Mouse (Mus musculus) cerebellum, adult 2 months (tissue): ENCODE results near the gene Trim47.

Experiments used
- CTCF ChIP-seq: fragments of 200-500 bp; IDR thresholded peaks from 2 replicates; pipeline ENCODE4 v1.5.1; 2011; ENCODE audit warnings: low read depth, mild to moderate bottlenecking, control low read depth, low read length, moderate library complexity, borderline replicate concordance; ENCODE audit not compliant: insufficient read depth
- POLR2A ChIP-seq: fragments of 200-500 bp; IDR thresholded peaks from 2 replicates; pipeline ENCODE4 v1.6.1; 2011; ENCODE audit warnings: low read length, control low read depth, borderline replicate concordance; ENCODE audit not compliant: insufficient read depth

DNA sequence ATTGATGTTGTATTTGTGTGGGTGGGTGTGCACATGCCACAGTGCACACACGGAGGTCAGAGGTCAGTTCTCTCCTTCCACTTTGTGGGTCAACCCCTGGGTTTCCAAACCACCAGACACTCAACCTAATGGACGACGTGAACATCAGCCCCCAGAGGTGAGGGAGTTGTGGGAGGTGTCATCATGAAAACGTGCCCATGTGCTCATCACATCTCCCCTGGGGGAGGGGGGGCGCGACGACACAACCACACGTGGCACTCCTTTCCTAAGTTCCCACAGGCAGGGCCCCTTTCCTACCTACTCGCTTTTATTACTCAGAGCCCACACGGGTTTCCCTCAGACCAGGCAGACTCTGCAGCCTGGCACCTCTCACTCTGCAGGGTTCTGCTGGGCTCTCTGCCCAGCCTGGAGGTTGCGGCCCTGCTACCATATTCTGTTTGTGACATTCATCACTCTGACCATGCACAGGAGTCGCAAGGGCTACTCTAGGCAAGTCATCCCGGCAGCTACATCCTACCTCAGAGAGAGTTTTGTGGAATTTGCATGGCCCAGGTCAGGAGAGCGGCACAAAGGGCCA, 43.8 kb downstream of the Trim47 start:
- TF ChIP-seq CTCF (no peak), POLR2A (no peak)
